Mouse (Mus musculus) right cerebral cortex, adult 2 months (tissue): Measurements from ENCODE around the gene B020004J07Rik.
"Not testable (repeated sequence)": the region's sequence is repeated elsewhere in the genome, so short reads cannot be mapped to it uniquely, and the experiment has no call there.

ENCODE experiments used
- DNase-seq, 2 experiments: peaks; one replicate each; pipeline ENCODE4 v3.0.0; 2021 to 2022; ENCODE audit warnings: low spot score in 2 of 2

The B020004J07Rik gene

GRCm38 (mm10) chr4:101843923-101844322, at the start of gene B020004J07Rik:
TSS of gene B020004J07Rik (minus strand) at chr4:101844023.
- DNase-seq: not testable (repeated sequence)

GRCm38 (mm10) chr4:101889377-101889776, 45.6 kb upstream of the B020004J07Rik start:
- DNase-seq: no peak

- DNase-seq: no peak
These were observed 39.8 kb upstream of the B020004J07Rik start for GRCm38 (mm10) chr4:101883641-101884040.

GRCm38 (mm10) chr4:101875687-101876086, 31.9 kb upstream of the B020004J07Rik start:
- DNase-seq: not testable (repeated sequence)

GRCm38 (mm10) chr4:101872031-101872430, 28.2 kb upstream of the B020004J07Rik start:
- not testable (repeated sequence) for DNase-seq

DNA sequence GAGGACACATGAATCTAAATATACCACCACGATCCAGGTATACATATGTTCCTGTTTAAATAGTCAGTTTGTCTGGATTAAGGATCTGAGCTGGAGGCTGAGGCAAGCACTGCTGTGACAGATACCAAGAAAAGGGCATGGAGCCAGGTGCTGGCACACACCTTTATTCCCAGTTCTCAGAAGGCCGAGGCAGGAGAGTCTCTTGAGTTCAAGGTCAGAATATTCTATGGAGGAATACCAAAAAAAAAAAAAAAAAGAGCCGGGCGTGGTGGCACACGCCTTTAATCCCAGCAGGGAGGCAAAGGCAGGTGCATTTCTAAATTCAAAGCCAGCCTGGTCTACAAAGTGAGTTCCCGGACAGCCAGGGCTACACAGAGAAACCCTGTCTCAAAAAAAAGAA, 18.5 kb upstream of the B020004J07Rik start:
- no peak for DNase-seq

- peak; percentile 50 to 62 for DNase-seq
These were observed 17.1 kb upstream of the B020004J07Rik start for GRCm38 (mm10) chr4:101860873-101861272.

DNA sequence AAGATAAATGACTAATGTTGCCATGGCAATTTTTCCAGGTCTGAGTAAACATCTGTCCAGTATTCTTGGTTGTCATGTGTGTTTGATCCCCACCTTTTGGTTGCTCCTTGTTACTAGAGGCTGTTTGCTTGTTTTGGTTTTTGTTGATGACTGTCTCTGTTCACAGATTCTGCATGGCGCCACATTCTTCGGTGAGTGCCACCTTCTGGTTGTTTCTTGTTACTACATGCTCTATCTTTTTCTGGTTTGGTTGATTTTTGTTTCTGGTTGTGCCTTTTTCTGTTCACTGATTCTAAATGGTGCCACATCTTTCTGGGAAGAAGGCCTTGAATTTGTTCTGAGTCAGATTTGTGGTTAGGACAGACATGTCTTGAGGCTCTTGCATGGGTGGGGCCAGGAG, 7.1 kb upstream of the B020004J07Rik start:
- no peak for DNase-seq
